Mouse (Mus musculus) MEL (cell line): ENCODE data around the gene Rmdn2. TPM values are rescaled to one million over a fixed set of nuclear protein-coding genes. Genes with fewer than 3 reads are reported as not detected.

Source experiments
- DNase-seq: peaks from one replicate; pipeline ENCODE4 v3.0.0; 2011; ENCODE audit warnings: low read depth, low spot score
- H3K27ac ChIP-seq: 2 replicates; pipeline ENCODE4 v1.5.1; 2012; ENCODE audit warnings: low read depth, mild to moderate bottlenecking, control low read depth, low read length, moderate library complexity; ENCODE audit not compliant: control insufficient read depth
- H3K27me3 ChIP-seq, 2 experiments: fragments of 150-350 bp in 1 of 2; sonication (generic) in 1 of 2; 2 replicates each; pipeline ENCODE4 v1.6.1; 2012; ENCODE audit warnings: low read length in 2 of 2, mild to moderate bottlenecking in 2 of 2, improper control_type of control experiment in 1 of 2, moderate library complexity in 1 of 2; ENCODE audit not compliant: insufficient read depth in 2 of 2, control insufficient read depth in 1 of 2
- H3K36me3 ChIP-seq, 2 experiments: 2 replicates each; pipeline ENCODE4 v1.6.1; 2012 to 2014; ENCODE audit warnings: low read length in 2 of 2, improper control_type of control experiment in 1 of 2, inconsistent platforms in 1 of 2, mild to moderate bottlenecking in 1 of 2; ENCODE audit not compliant: insufficient read depth in 2 of 2, control insufficient read depth in 1 of 2
- H3K4me1 ChIP-seq, 2 experiments: fragments of 150-350 bp in 1 of 2; sonication (generic) in 1 of 2; 2 replicates each; pipeline ENCODE4 v1.6.1; 2012; ENCODE audit warnings: low read length in 2 of 2, improper control_type of control experiment in 1 of 2, mild to moderate bottlenecking in 1 of 2; ENCODE audit not compliant: insufficient read depth in 2 of 2, control insufficient read depth in 1 of 2
- H3K4me3 ChIP-seq, 2 experiments: fragments of 150-350 bp in 1 of 2; sonication (generic) in 1 of 2; 2 replicates each; pipeline ENCODE4 v1.5.1; 2012; ENCODE audit warnings: low read depth in 2 of 2, low read length in 2 of 2, mild to moderate bottlenecking in 2 of 2, moderate library complexity in 2 of 2, control low read depth in 1 of 2, improper control_type of control experiment in 1 of 2; ENCODE audit not compliant: control insufficient read depth in 1 of 2, insufficient read depth in 1 of 2
- H3K79me2 ChIP-seq: 2 replicates; pipeline ENCODE4 v1.6.1; 2012; ENCODE audit warnings: mild to moderate bottlenecking, low read length, moderate library complexity; ENCODE audit not compliant: control insufficient read depth, poor library complexity, insufficient read depth
- H3K9ac ChIP-seq: 2 replicates; pipeline ENCODE4 v1.6.1; 2012; ENCODE audit warnings: low read depth, mild to moderate bottlenecking, control low read depth, low read length, moderate library complexity; ENCODE audit not compliant: control insufficient read depth, poor library complexity, severe bottlenecking
- H3K9me3 ChIP-seq: fragments of 150-350 bp; sonication (generic); replicated peaks from 2 replicates; pipeline ENCODE4 v1.6.1; 2012; ENCODE audit warnings: mild to moderate bottlenecking, low read length, improper control_type of control experiment, moderate library complexity; ENCODE audit not compliant: insufficient read depth
- BHLHE40 ChIP-seq: IDR thresholded peaks from 2 replicates; pipeline ENCODE4 v1.6.1; 2012; ENCODE audit warnings: low read depth, mild to moderate bottlenecking, inconsistent platforms, low read length, improper control_type of control experiment, borderline replicate concordance
- ETS1 ChIP-seq: IDR thresholded peaks from 2 replicates; pipeline ENCODE4 v1.6.1; 2012; ENCODE audit warnings: low read depth, mild to moderate bottlenecking, inconsistent platforms, low read length, improper control_type of control experiment, moderate library complexity
- GABPA ChIP-seq: IDR thresholded peaks from 2 replicates; pipeline ENCODE4 v1.6.1; 2012; ENCODE audit warnings: low read depth, mild to moderate bottlenecking, inconsistent platforms, low read length, improper control_type of control experiment, moderate library complexity
- HCFC1 ChIP-seq: IDR thresholded peaks from 2 replicates; pipeline ENCODE4 v1.6.1; 2012; ENCODE audit warnings: low read depth, mild to moderate bottlenecking, inconsistent platforms, low read length, improper control_type of control experiment, moderate library complexity
- JUND ChIP-seq: IDR thresholded peaks from 2 replicates; pipeline ENCODE4 v1.6.1; 2011; ENCODE audit warnings: low read depth, mild to moderate bottlenecking, improper control_type of control experiment, low read length
- KAT2A ChIP-seq: conservative IDR thresholded peaks from 2 replicates; pipeline ENCODE4 v1.6.1; 2012; ENCODE audit warnings: low read depth, low read length, improper control_type of control experiment, inconsistent platforms
- MAFK ChIP-seq: IDR thresholded peaks from 2 replicates; pipeline ENCODE4 v1.6.1; 2011; ENCODE audit warnings: low read depth, mild to moderate bottlenecking, low read length, improper control_type of control experiment, borderline replicate concordance
- MEF2A ChIP-seq: IDR thresholded peaks from 2 replicates; pipeline ENCODE4 v1.6.1; 2014; ENCODE audit warnings: low read depth, mild to moderate bottlenecking, inconsistent platforms, low read length, improper control_type of control experiment; ENCODE audit not compliant: poor library complexity, insufficient replicate concordance, severe bottlenecking; ENCODE audit errors: extremely low read depth
- MXI1 ChIP-seq: IDR thresholded peaks from 2 replicates; pipeline ENCODE4 v1.6.1; 2011; ENCODE audit warnings: mild to moderate bottlenecking, low read depth, low read length, improper control_type of control experiment
- MYB ChIP-seq: IDR thresholded peaks from 2 replicates; pipeline ENCODE4 v1.6.1; 2011; ENCODE audit warnings: mild to moderate bottlenecking, low read depth, low read length, improper control_type of control experiment
- POLR2AphosphoS2 ChIP-seq: IDR thresholded peaks from 2 replicates; pipeline ENCODE4 v1.6.1; 2011; ENCODE audit warnings: low read length, improper control_type of control experiment
- RAD21 ChIP-seq: IDR thresholded peaks from 2 replicates; pipeline ENCODE4 v1.6.1; 2011; ENCODE audit warnings: mild to moderate bottlenecking, low read depth, low read length, improper control_type of control experiment
- SIN3A ChIP-seq: IDR thresholded peaks from 2 replicates; pipeline ENCODE4 v1.6.1; 2012; ENCODE audit warnings: low read length, improper control_type of control experiment, inconsistent platforms
- TAL1 ChIP-seq: IDR thresholded peaks from 2 replicates; pipeline ENCODE4 v1.6.1; 2012; ENCODE audit warnings: mild to moderate bottlenecking, inconsistent platforms, low read length, moderate library complexity, mixed read lengths
- TCF12 ChIP-seq: IDR thresholded peaks from 2 replicates; pipeline ENCODE4 v1.6.1; 2014; ENCODE audit warnings: low read depth, mild to moderate bottlenecking, inconsistent platforms, low read length, improper control_type of control experiment, moderate library complexity
- UBTF ChIP-seq: IDR thresholded peaks from 2 replicates; pipeline ENCODE4 v1.6.1; 2012; ENCODE audit warnings: low read depth, mild to moderate bottlenecking, inconsistent platforms, low read length, improper control_type of control experiment, moderate library complexity, borderline replicate concordance; ENCODE audit not compliant: insufficient read depth
- USF2 ChIP-seq, 2 experiments: IDR thresholded peaks; 2 replicates each; pipeline ENCODE4 v1.6.1; 2011 to 2012; ENCODE audit warnings: improper control_type of control experiment in 2 of 2, low read length in 2 of 2, borderline replicate concordance in 1 of 2, inconsistent platforms in 1 of 2, low read depth in 1 of 2, mild to moderate bottlenecking in 1 of 2; ENCODE audit not compliant: insufficient read depth in 1 of 2
- ZMIZ1 ChIP-seq: IDR thresholded peaks from 2 replicates; pipeline ENCODE4 v1.6.1; 2012; ENCODE audit warnings: low read depth, mild to moderate bottlenecking, inconsistent platforms, low read length, improper control_type of control experiment, moderate library complexity
- polyA plus RNA-seq, 2 experiments: library from polyadenylated mRNA; stranded (reverse) in 1 of 2; unstranded in 1 of 2; fragments of >175 nt in 1 of 2; fragments of >200 nt in 1 of 2; gene quantifications; 2 replicates each; pipeline versions ENCODE4 v1.2.1 to v1.2.4; 2012; ENCODE audit warnings: low replicate concordance in 2 of 2, low read depth in 1 of 2; ENCODE audit not compliant: insufficient read length in 2 of 2, insufficient read depth in 1 of 2, missing spikeins in 1 of 2
- total RNA-seq: library from RNA; depleted of rRNA; stranded (reverse); fragments of 300-350 nt; gene quantifications from 2 replicates; pipeline ENCODE4 v1.2.3, GENCODE M21; 2012

The Rmdn2 gene
- total and polyA plus RNA-seq, 3 experiments = not detected

GRCm38 (mm10) chr17:79705671-79706455, 94.2 kb downstream of the Rmdn2 start:
- no peaks in the 10 kb centered on the region for H3K79me2 ChIP-seq
- DNase-seq = no peak
- no peak overlapping the region for H3K27ac ChIP-seq
- H3K36me3 ChIP-seq = no peaks in the 10 kb centered on the region
- no peak for TF ChIP-seq ETS1
- no peak for TF ChIP-seq MEF2A
- TF ChIP-seq USF2 (IDR thresholded peaks at IDR 0.05; ENCODE audit: borderline replicate concordance in 1 of 2, insufficient read depth in 1 of 2, low read depth in 1 of 2, low read length in 2 of 2) = no peak
- TF ChIP-seq MAFK = no peak
- no peak for TF ChIP-seq JUND
- TF ChIP-seq RAD21 = no peak
- TF ChIP-seq MYB = no peak
- TF ChIP-seq MXI1 = no peak
- TF ChIP-seq TCF12 = no peak
- H3K9me3 ChIP-seq = no peaks in the 10 kb centered on the region
- no peaks in the 10 kb centered on the region for H3K4me1 ChIP-seq
- no peak overlapping the region for H3K9ac ChIP-seq
- peaks cover 2 to 8% of the 10 kb centered on the region in 2 experiments; a peak in 3 of 4 replicates for H3K27me3 ChIP-seq
- H3K4me3 ChIP-seq = no peak overlapping the region

- no peaks in the 10 kb centered on the region for H3K36me3 ChIP-seq
- H3K9me3 ChIP-seq = no peaks in the 10 kb centered on the region
- no peak for DNase-seq
- no peaks in the 10 kb centered on the region for H3K79me2 ChIP-seq
- H3K27me3 ChIP-seq = peaks cover 2 to 10% of the 10 kb centered on the region in 2 experiments; a peak in 3 of 4 replicates
- no peak overlapping the region for H3K9ac ChIP-seq
- TF ChIP-seq POLR2AphosphoS2 (no peak), RAD21 (no peak), ZMIZ1 (no peak), BHLHE40 (no peak), KAT2A (no peak), TAL1 (no peak), SIN3A (no peak), UBTF (no peak), HCFC1 (no peak), GABPA (no peak)
- TF ChIP-seq, all 39 proteins: peak for 0
- Histone ChIP-seq H3K4me3 (no peak overlapping the region), H3K4me1 (no peaks in the 10 kb centered on the region), H3K27ac (no peak overlapping the region)
Measured at GRCm38 (mm10) chr17:79708168-79708567, 96.5 kb downstream of the Rmdn2 start.
